Mouse (Mus musculus): ENCODE measurements around the gene Ovol2. TPM values are rescaled to one million over a fixed set of nuclear protein-coding genes. Genes with fewer than 3 reads are reported as not detected.
A peak's percentile ranks its signal among the peaks of the same experiment; 100 is the strongest.

Ovol2 gene
- polyA plus RNA-seq, 1 experiment: not detected

- Histone ChIP-seq H3K79me2 (ENCODE audit: control insufficient read depth, insufficient read depth) (peaks cover 57% of the 10 kb centered on the region), H3ac (ENCODE audit: control insufficient read depth, insufficient read length, low read depth) (no peak overlapping the region), H3K4me3 (ENCODE audit: insufficient read depth, poor library complexity, severe bottlenecking) (no peak overlapping the region), H3K79me3 (ENCODE audit: low read depth) (peaks cover 37% of the 10 kb centered on the region), H3K27me3 (ENCODE audit: control insufficient read depth, insufficient read depth, insufficient read length) (no peaks in the 10 kb centered on the region), H3K36me3 (ENCODE audit: control insufficient read depth, insufficient read depth) (peaks cover 52% of the 10 kb centered on the region)
- no peak for TF ChIP-seq MYOD1 (IDR thresholded peaks at IDR 0.05; ENCODE audit: control insufficient read depth, insufficient read length, low read depth)
- TF ChIP-seq CTCF (IDR thresholded peaks at IDR 0.05; ENCODE audit: control insufficient read depth, insufficient read depth, insufficient read length): no peak
- no peak for TF ChIP-seq FOSL1 (IDR thresholded peaks at IDR 0.05; ENCODE audit: insufficient read depth, low read length, poor library complexity, severe bottlenecking)
- TF ChIP-seq MYOG (IDR thresholded peaks at IDR 0.05; ENCODE audit: control insufficient read depth, extremely low read depth, insufficient read length): no peak
- no peak for TF ChIP-seq MAX (IDR thresholded peaks at IDR 0.05)
- no peak for TF ChIP-seq CEBPB (IDR thresholded peaks at IDR 0.05; ENCODE audit: low read depth)
- TF ChIP-seq USF1 (IDR thresholded peaks at IDR 0.05; ENCODE audit: low read depth): no peak
These were observed 39.6 kb upstream of the Ovol2 start for GRCm38 (mm10) chr2:144371566-144371965.

GRCm38 (mm10) chr2:144369511-144369910 lies 37.6 kb upstream of the Ovol2 start:
- Histone ChIP-seq H3K4me3 (ENCODE audit: insufficient read depth, poor library complexity, severe bottlenecking) (peak overlapping the region; percentile 84), H3K79me3 (ENCODE audit: low read depth) (peaks cover 37% of the 10 kb centered on the region), H3K79me2 (ENCODE audit: control insufficient read depth, insufficient read depth) (peaks cover 56% of the 10 kb centered on the region), H3ac (ENCODE audit: control insufficient read depth, insufficient read length, low read depth) (peak overlapping the region; percentile 78), H3K27me3 (ENCODE audit: control insufficient read depth, insufficient read depth, insufficient read length) (no peaks in the 10 kb centered on the region), H3K36me3 (ENCODE audit: control insufficient read depth, insufficient read depth) (peaks cover 32% of the 10 kb centered on the region)
- TF ChIP-seq MAX (IDR thresholded peaks at IDR 0.05) (no peak), USF1 (IDR thresholded peaks at IDR 0.05; ENCODE audit: low read depth) (no peak), CEBPB (IDR thresholded peaks at IDR 0.05; ENCODE audit: low read depth) (no peak), MYOG (IDR thresholded peaks at IDR 0.05; ENCODE audit: control insufficient read depth, extremely low read depth, insufficient read length) (no peak), MYOD1 (IDR thresholded peaks at IDR 0.05; ENCODE audit: control insufficient read depth, insufficient read length, low read depth) (no peak), FOSL1 (IDR thresholded peaks at IDR 0.05; ENCODE audit: insufficient read depth, low read length, poor library complexity, severe bottlenecking) (no peak), CTCF (IDR thresholded peaks at IDR 0.05; ENCODE audit: control insufficient read depth, insufficient read depth, insufficient read length) (no peak)

GRCm38 (mm10) chr2:144369020-144369421 lies 37.1 kb upstream of the Ovol2 start:
- H3ac ChIP-seq (ENCODE audit: control insufficient read depth, insufficient read length, low read depth): peak overlapping the region; percentile 78
- TF ChIP-seq FOSL1 (IDR thresholded peaks at IDR 0.05; ENCODE audit: insufficient read depth, low read length, poor library complexity, severe bottlenecking) (no peak), MYOG (IDR thresholded peaks at IDR 0.05; ENCODE audit: control insufficient read depth, extremely low read depth, insufficient read length) (no peak), USF1 (IDR thresholded peaks at IDR 0.05; ENCODE audit: low read depth) (peak; percentile 79), MYOD1 (IDR thresholded peaks at IDR 0.05; ENCODE audit: control insufficient read depth, insufficient read length, low read depth) (peak; percentile 50), CTCF (IDR thresholded peaks at IDR 0.05; ENCODE audit: control insufficient read depth, insufficient read depth, insufficient read length) (no peak), CEBPB (IDR thresholded peaks at IDR 0.05; ENCODE audit: low read depth) (no peak), MAX (IDR thresholded peaks at IDR 0.05) (peak; percentile 91)
- H3K27me3 ChIP-seq (ENCODE audit: control insufficient read depth, insufficient read depth, insufficient read length): no peaks in the 10 kb centered on the region
- peaks cover 33% of the 10 kb centered on the region for H3K79me3 ChIP-seq (ENCODE audit: low read depth)
- peaks cover 28% of the 10 kb centered on the region for H3K36me3 ChIP-seq (ENCODE audit: control insufficient read depth, insufficient read depth)
- peak overlapping the region; percentile 84 for H3K4me3 ChIP-seq (ENCODE audit: insufficient read depth, poor library complexity, severe bottlenecking)
- peaks cover 51% of the 10 kb centered on the region for H3K79me2 ChIP-seq (ENCODE audit: control insufficient read depth, insufficient read depth)

- H3K79me2 ChIP-seq (ENCODE audit: control insufficient read depth, insufficient read depth): peaks cover 46% of the 10 kb centered on the region
- TF ChIP-seq MYOD1 (IDR thresholded peaks at IDR 0.05; ENCODE audit: control insufficient read depth, insufficient read length, low read depth): no peak
- no peak for TF ChIP-seq USF1 (IDR thresholded peaks at IDR 0.05; ENCODE audit: low read depth)
- no peak for TF ChIP-seq MYOG (IDR thresholded peaks at IDR 0.05; ENCODE audit: control insufficient read depth, extremely low read depth, insufficient read length)
- no peak for TF ChIP-seq CEBPB (IDR thresholded peaks at IDR 0.05; ENCODE audit: low read depth)
- TF ChIP-seq FOSL1 (IDR thresholded peaks at IDR 0.05; ENCODE audit: insufficient read depth, low read length, poor library complexity, severe bottlenecking): no peak
- no peak for TF ChIP-seq CTCF (IDR thresholded peaks at IDR 0.05; ENCODE audit: control insufficient read depth, insufficient read depth, insufficient read length)
- TF ChIP-seq MAX (IDR thresholded peaks at IDR 0.05): no peak
- H3K4me3 ChIP-seq (ENCODE audit: insufficient read depth, poor library complexity, severe bottlenecking): peak within 1 kb of the TSS; percentile 84
- H3K79me3 ChIP-seq (ENCODE audit: low read depth): peaks cover 33% of the 10 kb centered on the region
- H3ac ChIP-seq (ENCODE audit: control insufficient read depth, insufficient read length, low read depth): peak within 1 kb of the TSS; percentile 78
- peaks cover 22% of the 10 kb centered on the region for H3K36me3 ChIP-seq (ENCODE audit: control insufficient read depth, insufficient read depth)
- no peaks in the 10 kb centered on the region for H3K27me3 ChIP-seq (ENCODE audit: control insufficient read depth, insufficient read depth, insufficient read length)
These were observed 36.6 kb upstream of the Ovol2 start, which contains the start of the genes Kat14 and Pet117 for GRCm38 (mm10) chr2:144368400-144369019. Gene Kat14, plus strand, starts transcription at chr2:144368983. Gene Pet117, plus strand, starts transcription at chr2:144368996.

GRCm38 (mm10) chr2:144352843-144353242 lies 20.9 kb upstream of the Ovol2 start:
- H3ac ChIP-seq (ENCODE audit: control insufficient read depth, insufficient read length, low read depth): no peak overlapping the region
- H3K27me3 ChIP-seq (ENCODE audit: control insufficient read depth, insufficient read depth, insufficient read length): peaks cover 6% of the 10 kb centered on the region
- no peak overlapping the region for H3K4me3 ChIP-seq (ENCODE audit: insufficient read depth, poor library complexity, severe bottlenecking)
- H3K79me2 ChIP-seq (ENCODE audit: control insufficient read depth, insufficient read depth): no peaks in the 10 kb centered on the region
- H3K79me3 ChIP-seq (ENCODE audit: low read depth): no peaks in the 10 kb centered on the region
- no peaks in the 10 kb centered on the region for H3K36me3 ChIP-seq (ENCODE audit: control insufficient read depth, insufficient read depth)
- TF ChIP-seq FOSL1 (IDR thresholded peaks at IDR 0.05; ENCODE audit: insufficient read depth, low read length, poor library complexity, severe bottlenecking): no peak
- TF ChIP-seq MYOG (IDR thresholded peaks at IDR 0.05; ENCODE audit: control insufficient read depth, extremely low read depth, insufficient read length): no peak
- no peak for TF ChIP-seq MAX (IDR thresholded peaks at IDR 0.05)
- no peak for TF ChIP-seq CTCF (IDR thresholded peaks at IDR 0.05; ENCODE audit: control insufficient read depth, insufficient read depth, insufficient read length)
- TF ChIP-seq MYOD1 (IDR thresholded peaks at IDR 0.05; ENCODE audit: control insufficient read depth, insufficient read length, low read depth): no peak
- no peak for TF ChIP-seq USF1 (IDR thresholded peaks at IDR 0.05; ENCODE audit: low read depth)
- TF ChIP-seq CEBPB (IDR thresholded peaks at IDR 0.05; ENCODE audit: low read depth): no peak
